Mouse (Mus musculus): ENCODE results near the gene Arpc4.

The Arpc4 gene

GRCm38 (mm10) chr6:113406683-113407082, 28.8 kb downstream of the Arpc4 start:
- no peak for DNase-seq

- DNase-seq = no peak
Measured at GRCm38 (mm10) chr6:113410001-113410400, 32.1 kb downstream of the Arpc4 start.

- DNase-seq = no peak
Measured at GRCm38 (mm10) chr6:113416416-113416815, 38.5 kb downstream of the Arpc4 start.

GRCm38 (mm10) chr6:113418441-113419198, 40.7 kb downstream of the Arpc4 start:
- no peak for DNase-seq

GRCm38 (mm10) chr6:113419199-113419587, 41.3 kb downstream of the Arpc4 start, which contains the start of gene Rpusd3:
TSS of gene Rpusd3 (minus strand) at chr6:113419340.
- peak; percentile 98 for DNase-seq

DNA sequence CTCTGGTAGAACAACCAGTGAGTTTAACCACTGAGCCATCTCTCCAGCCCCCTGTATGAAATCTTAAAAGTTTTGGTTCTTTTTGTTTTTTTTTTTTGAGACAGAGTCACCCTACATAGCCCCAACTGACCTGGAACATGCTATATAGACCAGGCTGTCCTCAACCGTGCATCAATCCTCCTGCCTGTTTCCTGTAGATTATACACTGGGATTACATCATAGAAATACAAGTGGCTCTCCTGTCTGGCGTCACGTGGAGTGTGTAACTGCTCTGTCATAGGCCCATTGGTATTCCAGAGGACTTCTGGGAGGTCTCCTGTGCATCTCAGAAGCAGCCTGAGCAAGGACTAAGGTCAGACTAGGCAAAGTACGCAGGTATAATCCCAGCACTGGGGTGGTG, 45.1 kb downstream of the Arpc4 start:
- DNase-seq = no peak

GRCm38 (mm10) chr6:113424187-113424586, 46.3 kb downstream of the Arpc4 start:
- DNase-seq = no peak

GRCm38 (mm10) chr6:113426696-113427095, 48.8 kb downstream of the Arpc4 start:
- no peak for DNase-seq

- no peak for DNase-seq
Measured at GRCm38 (mm10) chr6:113427397-113427796, 49.5 kb downstream of the Arpc4 start.

GRCm38 (mm10) chr6:113428006-113428405, 50.1 kb downstream of the Arpc4 start:
- no peak for DNase-seq

- DNase-seq = no peak
Measured at GRCm38 (mm10) chr6:113429965-113430364, 52.0 kb downstream of the Arpc4 start.

GRCm38 (mm10) chr6:113430846-113431245, 52.9 kb downstream of the Arpc4 start:
- DNase-seq = no peak

- no peak for DNase-seq
Measured at GRCm38 (mm10) chr6:113431801-113432200, 53.9 kb downstream of the Arpc4 start.

DNA sequence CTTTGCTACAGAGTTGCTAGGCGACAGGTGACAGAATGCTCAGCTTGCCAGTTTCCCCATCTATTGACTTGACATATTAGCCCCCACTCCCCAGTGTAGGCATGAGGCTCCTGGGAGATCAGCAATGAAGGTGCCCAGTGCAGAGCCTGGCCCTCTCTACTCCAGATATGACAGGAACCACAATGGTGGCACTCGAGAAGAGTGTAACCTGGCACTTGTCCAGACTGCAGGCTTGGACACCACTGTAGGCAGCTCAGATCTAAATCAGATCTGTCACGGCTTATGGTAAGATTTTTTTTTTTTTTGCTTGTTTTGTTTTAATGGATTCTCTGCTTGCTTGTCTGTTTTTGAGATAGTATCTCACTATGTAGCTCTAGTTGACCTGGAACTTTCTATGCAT, 55.7 kb downstream of the Arpc4 start:
- no peak for DNase-seq

DNA sequence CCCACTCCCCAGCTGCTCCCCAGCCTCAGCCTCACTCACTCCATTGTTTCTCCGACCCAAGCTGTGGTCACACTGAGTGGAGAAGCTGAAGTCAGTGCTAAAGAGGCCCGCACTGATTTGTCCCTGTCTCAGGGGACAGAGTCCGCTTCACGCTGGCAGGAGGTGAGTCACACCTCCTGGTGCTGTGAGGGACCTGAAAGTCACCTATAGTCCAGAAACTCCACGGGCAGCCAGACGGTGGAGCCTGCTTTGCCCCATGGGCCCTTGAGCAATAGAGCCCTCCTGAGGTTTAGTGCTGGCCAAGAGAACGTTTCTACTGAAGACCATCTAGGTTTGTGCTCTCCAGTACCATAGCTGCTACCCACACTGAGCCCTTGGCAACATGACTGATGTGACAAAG, 56.8 kb downstream of the Arpc4 start:
- DNase-seq = no peak

DNA sequence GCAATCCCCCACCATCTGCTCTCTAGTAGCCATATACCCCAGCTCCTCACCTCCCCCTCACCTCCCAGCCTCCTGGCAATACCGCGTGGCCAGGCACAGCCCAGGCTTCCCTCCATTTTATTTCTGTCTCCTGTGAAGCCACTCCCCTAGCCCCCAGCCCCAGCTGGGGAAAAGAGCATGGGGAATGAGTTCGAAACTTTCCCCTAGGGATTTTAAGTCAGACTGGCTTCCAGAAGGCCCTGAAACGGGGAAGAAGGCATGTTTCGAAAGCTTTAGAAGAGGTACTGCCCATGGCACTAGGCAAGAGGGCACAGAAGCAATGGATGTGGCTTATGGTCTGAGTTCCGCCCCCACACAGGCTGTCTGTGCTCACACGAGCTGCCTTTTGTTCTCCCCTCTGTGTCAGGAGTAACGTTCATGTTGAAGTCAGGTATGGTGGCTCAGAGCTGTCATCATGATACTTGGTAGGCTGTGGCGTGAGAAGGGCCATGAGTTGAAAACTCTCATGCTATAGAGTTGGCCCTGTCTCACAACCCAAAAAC, 57.8 kb downstream of the Arpc4 start, which contains the start of gene Cidec:
Gene Cidec, minus strand, starts transcription at position 97 of the 542 bp plus-strand sequence.
- DNase-seq = no peak

DNA sequence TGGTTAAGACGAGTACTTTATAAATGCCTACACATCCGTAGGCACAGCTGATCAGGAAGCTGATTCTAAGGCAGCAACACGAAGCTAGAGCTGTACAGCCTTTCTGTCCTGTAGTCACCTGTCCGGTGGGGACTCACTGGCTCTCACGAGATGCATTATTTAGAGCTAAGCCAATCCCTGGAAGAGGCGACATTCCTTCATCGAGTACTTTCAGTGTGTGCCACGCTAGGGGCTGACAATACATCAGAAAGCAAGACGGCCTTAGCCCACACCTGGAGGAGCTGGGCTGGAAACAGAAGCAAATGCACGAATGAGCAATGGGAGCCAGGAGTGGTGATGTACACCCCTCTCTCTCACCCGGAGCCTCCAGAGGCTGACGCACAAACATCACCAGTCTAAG, 59.2 kb downstream of the Arpc4 start:
- no peak for DNase-seq

DNA sequence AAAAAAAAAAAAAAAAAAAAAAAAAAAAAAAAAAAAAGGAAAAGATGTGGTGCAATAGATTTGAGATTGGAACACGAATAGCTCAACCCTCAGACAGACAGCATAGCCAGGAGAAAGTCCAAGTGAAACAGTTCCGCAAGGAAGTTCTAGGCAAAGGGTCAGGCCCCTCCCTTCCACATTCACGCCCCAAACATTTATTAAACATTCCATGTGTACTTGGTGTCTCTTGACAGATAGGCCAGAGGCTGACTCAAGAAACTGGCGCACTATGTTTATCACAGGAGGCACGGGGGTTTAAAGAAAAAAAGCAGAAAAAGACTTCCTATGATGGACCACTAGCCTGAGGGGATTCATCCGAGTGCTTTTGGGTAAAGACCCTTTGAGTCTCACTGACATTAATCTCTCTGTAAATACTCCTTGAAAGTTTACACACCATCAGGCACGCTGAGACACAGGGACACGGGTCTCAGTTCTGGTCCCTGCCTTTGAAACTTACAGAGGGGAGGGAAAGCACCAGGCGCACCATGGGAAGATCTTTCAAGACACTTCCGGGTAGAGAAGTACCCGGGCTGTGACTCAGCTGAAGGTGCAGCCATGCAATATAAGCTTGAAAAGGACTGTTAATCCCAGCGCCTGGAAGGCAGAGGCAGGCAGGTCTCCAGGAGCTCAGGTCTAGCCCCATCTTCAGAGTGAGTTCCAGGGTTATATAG, 61.0 kb downstream of the Arpc4 start:
- DNase-seq = no peak

Data from right cerebral cortex, postnatal 25 days (tissue).